Mouse (Mus musculus): ENCODE measurements around the gene Rhbdd2. TPM values are rescaled to one million over a fixed set of nuclear protein-coding genes. Genes with fewer than 3 reads are reported as not detected.

Rhbdd2 gene
- polyA plus RNA-seq, 1 experiment from 2014 or later: 61.9 TPM

Other genes starting within 250 kb of the Rhbdd2 start
- 17.4 and 17.7 TPM in 2 replicates for gene Pom121, start 238.1 kb upstream of the Rhbdd2 start, polyA plus RNA-seq (2016; fragmentation: Nextera tagmentation; extraction: Ambion mirVana)
- gene Hip1, start 87.5 kb upstream of the Rhbdd2 start, polyA plus RNA-seq (2016; fragmentation: Nextera tagmentation; extraction: Ambion mirVana): 64.9 and 73.0 TPM in 2 replicates
- not detected in 2 replicates for gene Ccl26, start 69.0 kb upstream of the Rhbdd2 start, polyA plus RNA-seq (2016; fragmentation: Nextera tagmentation; extraction: Ambion mirVana)
- 1.0 and 1.8 TPM in 2 replicates for gene Ccl24, start 59.6 kb upstream of the Rhbdd2 start, polyA plus RNA-seq (2016; fragmentation: Nextera tagmentation; extraction: Ambion mirVana)
- 114 and 145 TPM in 2 replicates for gene Por, start 37.4 kb downstream of the Rhbdd2 start, polyA plus RNA-seq (2016; fragmentation: Nextera tagmentation; extraction: Ambion mirVana)
- 64.1 and 65.9 TPM in 2 replicates for gene Tmem120a, start 111.8 kb downstream of the Rhbdd2 start, polyA plus RNA-seq (2016; fragmentation: Nextera tagmentation; extraction: Ambion mirVana)
- gene Styxl1, start 145.8 kb downstream of the Rhbdd2 start, polyA plus RNA-seq (2016; fragmentation: Nextera tagmentation; extraction: Ambion mirVana): 0.41 TPM in 1 of 2 replicates, not detected in the other
- gene Mdh2, start 145.9 kb downstream of the Rhbdd2 start, polyA plus RNA-seq (2016; fragmentation: Nextera tagmentation; extraction: Ambion mirVana): 616 and 619 TPM in 2 replicates
- gene Srrm3, start 174.3 kb downstream of the Rhbdd2 start, polyA plus RNA-seq (2016; fragmentation: Nextera tagmentation; extraction: Ambion mirVana): 14.0 and 26.1 TPM in 2 replicates